Mouse (Mus musculus): ENCODE measurements around the gene Zfp787. TPM values are rescaled to one million over a fixed set of nuclear protein-coding genes. Genes with fewer than 3 reads are reported as not detected.
A peak's percentile ranks its signal among the peaks of the same experiment; 100 is the strongest.
"Not testable (repeated sequence)": the region's sequence is repeated elsewhere in the genome, so short reads cannot be mapped to it uniquely, and the experiment has no call there.

Zfp787 gene
- total and polyA plus RNA-seq, 3 experiments = 28.4 to 35.2 (median 32.5) TPM

DNA sequence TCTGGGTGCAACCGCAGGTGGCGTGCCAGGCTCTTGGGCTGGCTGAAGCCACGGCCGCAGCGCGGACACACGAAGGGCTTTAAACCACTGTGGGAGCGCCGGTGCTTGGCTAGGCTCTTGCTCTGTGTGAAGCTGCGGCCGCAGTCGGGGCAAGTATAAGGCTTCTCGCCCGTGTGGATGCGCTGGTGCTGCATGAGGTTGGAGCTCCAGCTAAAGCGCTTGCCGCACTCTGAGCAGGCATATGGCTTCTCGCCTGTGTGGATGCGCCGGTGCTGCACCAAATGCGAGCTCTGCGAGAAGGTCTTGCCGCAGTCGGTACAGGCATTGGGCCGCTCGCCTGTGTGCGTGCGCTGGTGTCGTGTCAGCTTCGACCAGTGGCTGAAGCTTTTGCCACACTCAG lies 23.2 kb downstream of the Zfp787 start:
- Histone ChIP-seq H3K9ac (ENCODE audit: low read depth, low read length) (no peak overlapping the region), H3K36me3 (ENCODE audit: control insufficient read depth, insufficient read depth, low read length) (no peaks in the 10 kb centered on the region), H3K27me3 (ENCODE audit: control insufficient read depth, insufficient read depth, low read length) (no peaks in the 10 kb centered on the region), H3K27ac (no peak overlapping the region), H3K4me3 (no peak overlapping the region), H3K79me2 (replicated peaks; ENCODE audit: control insufficient read depth, insufficient read depth, low read length) (0 out of 2 replicates have a peak, but pooled peaks cover 1% of the 10 kb centered on the region), H3K4me1 (ENCODE audit: control insufficient read depth, insufficient read depth, low read length) (no peaks in the 10 kb centered on the region)
- no peak for DNase-seq
- TF ChIP-seq EP300 (IDR thresholded peaks at IDR 0.05; ENCODE audit: insufficient read depth, low read depth, low read length) (no peak), POLR2A (IDR thresholded peaks at IDR 0.05; ENCODE audit: insufficient read depth, low read depth, low read length) (no peak), CTCF (IDR thresholded peaks at IDR 0.05) (no peak)
- intact Hi-C loops (cut with DNase I) = no loop called here
- 90% methylated on average over 30 of the region's 30 CpGs for WGBS

GRCm38 (mm10) chr7:6130346-6130745 lies 25.5 kb downstream of the Zfp787 start:
- H3K4me1 ChIP-seq (ENCODE audit: control insufficient read depth, insufficient read depth, low read length) = no peaks in the 10 kb centered on the region
- TF ChIP-seq CTCF (IDR thresholded peaks at IDR 0.05) = no peak
- TF ChIP-seq POLR2A (IDR thresholded peaks at IDR 0.05; ENCODE audit: insufficient read depth, low read depth, low read length) = no peak
- TF ChIP-seq EP300 (IDR thresholded peaks at IDR 0.05; ENCODE audit: insufficient read depth, low read depth, low read length) = no peak
- no peaks in the 10 kb centered on the region for H3K27me3 ChIP-seq (ENCODE audit: control insufficient read depth, insufficient read depth, low read length)
- H3K36me3 ChIP-seq (ENCODE audit: control insufficient read depth, insufficient read depth, low read length) = no peaks in the 10 kb centered on the region
- no peak overlapping the region for H3K9ac ChIP-seq (ENCODE audit: low read depth, low read length)
- 0 out of 2 replicates have a peak, but pooled peaks cover 1% of the 10 kb centered on the region for H3K79me2 ChIP-seq (replicated peaks; ENCODE audit: control insufficient read depth, insufficient read depth, low read length)
- H3K27ac ChIP-seq = no peak overlapping the region
- no peak for DNase-seq
- intact Hi-C loops (cut with DNase I) = no loop called here
- WGBS = 48% methylated on average over 4 of the region's 4 CpGs
- no peak overlapping the region for H3K4me3 ChIP-seq

DNA sequence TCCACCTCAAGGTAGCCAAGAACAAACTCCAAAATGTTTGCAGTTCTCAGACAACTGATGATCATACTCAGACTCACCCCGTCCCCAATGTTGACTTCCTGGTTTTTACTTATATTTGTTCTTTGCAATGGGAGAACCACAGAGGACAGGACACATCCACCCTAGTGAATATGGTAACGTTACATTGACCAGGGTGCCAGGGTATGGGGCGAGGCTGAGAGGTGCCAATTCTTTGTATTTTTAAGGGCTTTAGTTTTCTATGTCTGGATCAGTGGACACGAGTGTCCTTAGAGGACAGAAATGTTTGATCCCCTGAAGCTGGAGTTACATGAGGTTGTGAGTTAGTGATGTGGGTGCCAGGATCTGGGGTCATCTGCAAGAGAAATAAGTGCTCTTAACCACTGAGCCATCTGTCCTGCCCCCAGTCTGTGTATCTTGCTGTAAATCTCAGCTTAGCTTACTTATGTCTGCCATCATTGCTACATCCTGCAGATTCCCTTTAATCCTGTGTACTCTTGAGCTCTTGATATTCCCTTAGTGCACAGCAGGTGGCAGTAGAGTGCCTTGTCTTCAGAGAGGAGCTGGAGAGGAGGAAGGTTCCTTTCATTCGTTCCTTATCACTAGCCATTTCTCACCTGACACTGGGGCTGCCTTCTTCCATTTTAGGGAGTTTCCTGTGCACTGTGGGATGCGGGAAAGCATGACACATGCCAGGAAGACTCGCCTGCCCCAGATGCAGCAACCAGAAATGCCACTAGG lies 28.9 kb downstream of the Zfp787 start:
- peak; percentile 59; the same call in 1 of the 2 replicates for TF ChIP-seq EP300 (IDR thresholded peaks at IDR 0.05; ENCODE audit: insufficient read depth, low read depth, low read length)
- TF ChIP-seq POLR2A (IDR thresholded peaks at IDR 0.05; ENCODE audit: insufficient read depth, low read depth, low read length) = no peak
- TF ChIP-seq CTCF (IDR thresholded peaks at IDR 0.05) = peak; percentile 98
- intact Hi-C loops (cut with DNase I) = loop anchor here (1.0 kb wide), 2 partner anchors 44 to 64 kb away; no protein-coding TSS in a partner anchor
- 25% methylated on average over 7 of the region's 7 CpGs for WGBS

DNA sequence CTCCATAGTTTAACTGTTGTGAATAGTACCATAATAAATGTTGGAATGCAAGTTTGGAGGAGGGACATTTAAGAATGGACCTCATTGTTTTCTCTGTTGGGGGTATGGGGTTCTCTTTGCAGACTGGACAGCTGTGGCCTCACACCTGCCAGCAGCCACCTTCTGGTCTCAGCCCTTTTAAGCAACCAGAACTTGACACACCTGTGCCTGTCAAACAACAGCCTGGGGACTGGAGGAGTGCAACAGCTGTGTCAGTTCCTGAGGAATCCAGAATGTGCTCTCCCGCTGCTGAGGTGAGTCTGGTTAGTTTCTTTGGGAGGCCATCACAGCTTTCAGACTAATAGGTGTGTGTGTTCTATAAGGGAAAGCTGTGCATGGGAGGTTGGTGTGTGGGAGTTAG lies 34.7 kb downstream of the Zfp787 start:
- H3K79me2 ChIP-seq (replicated peaks; ENCODE audit: control insufficient read depth, insufficient read depth, low read length); H3K4me3 ChIP-seq; DNase-seq; H3K27me3 ChIP-seq (ENCODE audit: control insufficient read depth, insufficient read depth, low read length); H3K36me3 ChIP-seq (ENCODE audit: control insufficient read depth, insufficient read depth, low read length); H3K27ac ChIP-seq; intact Hi-C loops (cut with DNase I); H3K9ac ChIP-seq (ENCODE audit: low read depth, low read length); H3K4me1 ChIP-seq (ENCODE audit: control insufficient read depth, insufficient read depth, low read length): not testable (repeated sequence)
- WGBS = 64% methylated on average over 1 of the region's 1 CpGs

More for the DNA sequence above, 28.9 kb downstream of the Zfp787 start:
- H3K79me2 ChIP-seq (replicated peaks; ENCODE audit: control insufficient read depth, insufficient read depth, low read length) = no peaks in the 10 kb centered on the region
- no peak overlapping the region for H3K27ac ChIP-seq
- DNase-seq = peak; percentile 76
- H3K4me3 ChIP-seq = no peak overlapping the region
- H3K9ac ChIP-seq (ENCODE audit: low read depth, low read length) = no peak overlapping the region
- no peaks in the 10 kb centered on the region for H3K27me3 ChIP-seq (ENCODE audit: control insufficient read depth, insufficient read depth, low read length)
- no peaks in the 10 kb centered on the region for H3K4me1 ChIP-seq (ENCODE audit: control insufficient read depth, insufficient read depth, low read length)
- H3K36me3 ChIP-seq (ENCODE audit: control insufficient read depth, insufficient read depth, low read length) = no peaks in the 10 kb centered on the region

GRCm38 (mm10) chr7:6120104-6120503 lies 35.7 kb downstream of the Zfp787 start:
- H3K36me3 ChIP-seq (ENCODE audit: control insufficient read depth, insufficient read depth, low read length); DNase-seq; H3K27me3 ChIP-seq (ENCODE audit: control insufficient read depth, insufficient read depth, low read length); H3K9ac ChIP-seq (ENCODE audit: low read depth, low read length); H3K79me2 ChIP-seq (replicated peaks; ENCODE audit: control insufficient read depth, insufficient read depth, low read length); intact Hi-C loops (cut with DNase I); H3K4me1 ChIP-seq (ENCODE audit: control insufficient read depth, insufficient read depth, low read length); H3K27ac ChIP-seq; H3K4me3 ChIP-seq: not testable (repeated sequence)
- WGBS = 88% methylated on average over 2 of the region's 2 CpGs
- TF ChIP-seq CTCF (IDR thresholded peaks at IDR 0.05) = peak; percentile 37

GRCm38 (mm10) chr7:6119501-6119900 lies 36.3 kb downstream of the Zfp787 start:
- no peaks in the 10 kb centered on the region for H3K4me1 ChIP-seq (ENCODE audit: control insufficient read depth, insufficient read depth, low read length)
- H3K36me3 ChIP-seq (ENCODE audit: control insufficient read depth, insufficient read depth, low read length) = no peaks in the 10 kb centered on the region
- no peak overlapping the region for H3K27ac ChIP-seq
- H3K9ac ChIP-seq (ENCODE audit: low read depth, low read length) = no peak overlapping the region
- intact Hi-C loops (cut with DNase I) = no loop called here
- 72% methylated on average over 3 of the region's 3 CpGs for whole genome bisulfite sequencing
- no peak for DNase-seq
- no peaks in the 10 kb centered on the region for H3K27me3 ChIP-seq (ENCODE audit: control insufficient read depth, insufficient read depth, low read length)
- H3K4me3 ChIP-seq = no peak overlapping the region
- H3K79me2 ChIP-seq (replicated peaks; ENCODE audit: control insufficient read depth, insufficient read depth, low read length) = no peaks in the 10 kb centered on the region
- TF ChIP-seq CTCF (IDR thresholded peaks at IDR 0.05) (no peak), POLR2A (IDR thresholded peaks at IDR 0.05; ENCODE audit: insufficient read depth, low read depth, low read length) (no peak), EP300 (IDR thresholded peaks at IDR 0.05; ENCODE audit: insufficient read depth, low read depth, low read length) (no peak)

Other genes starting within 250 kb of the Zfp787 start
- gene Vmn1r65, start 145.0 kb downstream of the Zfp787 start, total RNA-seq (2021) = not detected
- gene Vmn1r65, start 145.0 kb downstream of the Zfp787 start, polyA plus RNA-seq (2012; rRNA removed) = not detected in 2 replicates
- not detected for gene Nlrp4c, start 110.8 kb downstream of the Zfp787 start, total RNA-seq (2021)
- gene Nlrp4c, start 110.8 kb downstream of the Zfp787 start, polyA plus RNA-seq (2012; rRNA removed) = not detected in 2 replicates
- 10 to 100 TPM; 11.0 to 12.7 TPM for gene Zfp444, start 16.2 kb upstream of the Zfp787 start, total RNA-seq (2021)
- gene Zfp444, start 16.2 kb upstream of the Zfp787 start, polyA plus RNA-seq (2012; rRNA removed) = 8.1 and 10.9 TPM in 2 replicates
- gene Galp, start 41.1 kb upstream of the Zfp787 start, total RNA-seq (2021) = not detected
- gene Galp, start 41.1 kb upstream of the Zfp787 start, polyA plus RNA-seq (2012; rRNA removed) = not detected in 2 replicates
- not detected for gene Zscan5b, start 66.3 kb upstream of the Zfp787 start, total RNA-seq (2021)
- gene Zscan5b, start 66.3 kb upstream of the Zfp787 start, polyA plus RNA-seq (2012; rRNA removed) = not detected in 2 replicates
- gene Epp13, start 96.7 kb upstream of the Zfp787 start, total RNA-seq (2021) = not detected
- not detected in 2 replicates for gene Epp13, start 96.7 kb upstream of the Zfp787 start, polyA plus RNA-seq (2012; rRNA removed)
- gene Zfp667, start 130.6 kb upstream of the Zfp787 start, total RNA-seq (2021) = 1 to 10 TPM; 3.6 to 4.6 TPM
- gene Zfp667, start 130.6 kb upstream of the Zfp787 start, polyA plus RNA-seq (2012; rRNA removed) = 0.96 and 2.3 TPM in 2 replicates
- gene Zfp583, start 175.3 kb upstream of the Zfp787 start, total RNA-seq (2021) = 1 to 10 TPM; 1.4 to 3.2 TPM
- gene Zfp583, start 175.3 kb upstream of the Zfp787 start, polyA plus RNA-seq (2012; rRNA removed) = 1.2 and 1.7 TPM in 2 replicates
- under 1 TPM; 0.20 to 0.52 TPM for gene Gm3854, start 187.8 kb upstream of the Zfp787 start, total RNA-seq (2021)
- 0.08 and 0.12 TPM in 2 replicates for gene Gm3854, start 187.8 kb upstream of the Zfp787 start, polyA plus RNA-seq (2012; rRNA removed)
- 1 to 10 TPM; 1.6 to 3.4 TPM for gene Zfp78, start 207.3 kb upstream of the Zfp787 start, total RNA-seq (2021)
- 0.49 and 1.5 TPM in 2 replicates for gene Zfp78, start 207.3 kb upstream of the Zfp787 start, polyA plus RNA-seq (2012; rRNA removed)
- gene Zfp28, start 227.3 kb upstream of the Zfp787 start, total RNA-seq (2021) = 1 to 10 TPM; 1.8 to 2.8 TPM
- gene Zfp28, start 227.3 kb upstream of the Zfp787 start, polyA plus RNA-seq (2012; rRNA removed) = 2.6 and 4.1 TPM in 2 replicates
- gene Smim17, start 242.7 kb upstream of the Zfp787 start, total RNA-seq (2021) = not detected
- not detected in 2 replicates for gene Smim17, start 242.7 kb upstream of the Zfp787 start, polyA plus RNA-seq (2012; rRNA removed)